Mouse (Mus musculus) myocyte (in vitro differentiated cells): Measurements from ENCODE around the gene Prss27.

Source experiments
- MAX ChIP-seq: IDR thresholded peaks from one replicate; pipeline ENCODE4 v1.6.1; 2011; ENCODE audit warnings: low read depth, mild to moderate bottlenecking, control low read depth
- MYOD1 ChIP-seq, 3 experiments: IDR thresholded peaks; one replicate each; pipeline ENCODE4 v1.6.1; 2011; ENCODE audit warnings: control low read depth in 2 of 3, low read depth in 2 of 3, mild to moderate bottlenecking in 2 of 3, moderate library complexity in 1 of 3; ENCODE audit not compliant: insufficient read length in 2 of 3, control insufficient read depth in 1 of 3
- MYOG ChIP-seq, 3 experiments: IDR thresholded peaks; one replicate each; pipeline ENCODE4 v1.6.1; 2011; ENCODE audit warnings: control low read depth in 2 of 3, low read depth in 2 of 3, mild to moderate bottlenecking in 2 of 3; ENCODE audit not compliant: insufficient read length in 2 of 3, control insufficient read depth in 1 of 3, insufficient read depth in 1 of 3
- POLR2A ChIP-seq: IDR thresholded peaks from one replicate; pipeline ENCODE4 v1.6.1; 2011; ENCODE audit warnings: low read depth, mild to moderate bottlenecking, control low read depth, moderate library complexity; ENCODE audit not compliant: insufficient read length
- POLR2AphosphoS2 ChIP-seq: IDR thresholded peaks from one replicate; pipeline ENCODE4 v1.6.1; 2011; ENCODE audit warnings: low read depth, control low read depth; ENCODE audit not compliant: insufficient read length
- TCF12 ChIP-seq: IDR thresholded peaks from one replicate; pipeline ENCODE4 v1.6.1; 2011; ENCODE audit warnings: mild to moderate bottlenecking, control low read depth; ENCODE audit not compliant: poor library complexity, insufficient read depth, severe bottlenecking
- TCF3 ChIP-seq: IDR thresholded peaks from one replicate; pipeline ENCODE4 v1.6.1; 2011; ENCODE audit warnings: low read depth, control low read depth; ENCODE audit not compliant: insufficient read length
- USF1 ChIP-seq: IDR thresholded peaks from one replicate; pipeline ENCODE4 v1.6.1; 2011; ENCODE audit warnings: low read depth, mild to moderate bottlenecking, control low read depth, moderate library complexity

GRCm38 (mm10) chr17:23994667-23995066 is 43.3 kb upstream of the Prss27 start:
- no peak for TF ChIP-seq POLR2A
- no peak for TF ChIP-seq USF1
- no peak for TF ChIP-seq POLR2AphosphoS2
- no peak for TF ChIP-seq TCF3
- no peak for TF ChIP-seq MYOD1 (IDR thresholded peaks at IDR 0.05; ENCODE audit: control insufficient read depth in 1 of 3, insufficient read length in 2 of 3, low read depth in 2 of 3)
- no peak for TF ChIP-seq TCF12
- no peak for TF ChIP-seq MAX
- no peak for TF ChIP-seq MYOG (IDR thresholded peaks at IDR 0.05; ENCODE audit: control insufficient read depth in 1 of 3, insufficient read depth in 1 of 3, insufficient read length in 2 of 3, low read depth in 2 of 3)
